Mouse (Mus musculus) adrenal gland, adult 2 months (tissue): Measurements from ENCODE around the gene Dll3. TPM values are rescaled to one million over a fixed set of nuclear protein-coding genes. Genes with fewer than 3 reads are reported as not detected.

Experiments used
- DNase-seq: peaks from one replicate; pipeline ENCODE4 v3.0.0; 2021
- polyA plus RNA-seq: library from polyadenylated mRNA; depleted of rRNA; stranded (reverse); fragments of >200 nt; gene quantifications from 2 replicates; pipeline ENCODE4 v1.2.3, GENCODE M21; 2012
- total RNA-seq, 2 experiments: library from RNA; stranded (reverse); gene quantifications; 2 replicates each; pipeline ENCODE4 v1.2.3; 2021

Dll3 gene
- total and polyA plus RNA-seq, 3 experiments = 0.10 to 0.16 TPM; not detected in 1

DNA sequence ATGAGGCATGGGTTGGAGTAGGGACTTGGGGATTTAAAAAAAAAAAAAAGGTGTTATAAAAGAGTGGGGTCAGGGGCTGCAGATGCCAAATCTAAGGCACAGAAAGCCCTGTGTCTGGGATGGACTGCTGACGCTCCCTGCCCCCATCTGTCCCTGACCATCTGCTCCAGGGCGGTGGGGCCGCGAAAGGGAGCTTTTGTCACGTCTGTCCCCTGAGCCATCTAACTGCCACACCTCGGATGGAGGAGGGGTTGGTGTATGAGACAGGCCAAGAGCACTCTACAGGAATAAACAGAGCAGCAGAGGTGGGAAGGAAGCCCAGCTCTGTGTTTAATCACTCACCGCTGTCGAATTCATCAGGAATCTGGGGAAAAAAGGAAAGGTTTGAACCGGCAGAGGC is 7.7 kb upstream of the Dll3 start:
- DNase-seq = no peak

DNA sequence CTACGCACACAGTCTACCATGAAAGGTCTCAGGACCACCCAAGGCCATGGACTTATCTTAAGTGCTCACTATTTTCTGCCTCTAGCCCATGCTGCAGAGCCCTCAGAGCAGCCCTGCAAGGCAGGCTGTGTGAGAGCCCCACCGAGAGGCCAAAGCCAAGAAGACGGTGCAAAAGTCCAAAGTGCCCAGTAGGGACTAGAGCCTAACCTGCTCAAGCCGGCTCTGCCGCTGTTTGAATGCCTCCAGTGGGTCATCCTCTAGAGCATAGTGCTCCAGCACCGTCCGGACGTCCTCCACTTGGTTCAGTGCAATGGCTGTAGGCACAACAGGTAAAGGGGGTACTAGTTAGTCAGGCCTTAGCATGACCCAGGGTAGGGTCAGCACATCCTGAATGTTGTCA is 4.2 kb upstream of the Dll3 start:
- no peak for DNase-seq

DNA sequence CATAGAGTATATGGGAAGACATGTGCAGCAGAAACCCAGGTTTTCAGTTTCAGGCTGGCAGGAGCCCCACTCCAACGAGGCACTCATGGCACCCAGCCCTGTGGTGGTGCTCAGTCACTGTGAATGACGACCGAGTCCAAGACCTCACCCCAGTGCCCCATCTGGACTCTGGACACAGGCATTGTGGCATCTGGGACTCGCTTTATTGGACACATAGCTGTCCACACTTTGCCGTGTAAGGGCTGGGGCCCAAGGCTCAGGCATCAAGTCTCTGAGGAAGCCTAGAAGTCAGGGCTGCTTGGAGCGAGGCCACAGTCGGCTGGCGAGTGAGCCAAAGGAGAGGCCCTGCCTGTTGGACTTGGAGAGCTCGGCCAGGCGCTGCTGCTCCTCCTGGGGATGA is 3.6 kb upstream of the Dll3 start:
- DNase-seq = peak; percentile 32

DNA sequence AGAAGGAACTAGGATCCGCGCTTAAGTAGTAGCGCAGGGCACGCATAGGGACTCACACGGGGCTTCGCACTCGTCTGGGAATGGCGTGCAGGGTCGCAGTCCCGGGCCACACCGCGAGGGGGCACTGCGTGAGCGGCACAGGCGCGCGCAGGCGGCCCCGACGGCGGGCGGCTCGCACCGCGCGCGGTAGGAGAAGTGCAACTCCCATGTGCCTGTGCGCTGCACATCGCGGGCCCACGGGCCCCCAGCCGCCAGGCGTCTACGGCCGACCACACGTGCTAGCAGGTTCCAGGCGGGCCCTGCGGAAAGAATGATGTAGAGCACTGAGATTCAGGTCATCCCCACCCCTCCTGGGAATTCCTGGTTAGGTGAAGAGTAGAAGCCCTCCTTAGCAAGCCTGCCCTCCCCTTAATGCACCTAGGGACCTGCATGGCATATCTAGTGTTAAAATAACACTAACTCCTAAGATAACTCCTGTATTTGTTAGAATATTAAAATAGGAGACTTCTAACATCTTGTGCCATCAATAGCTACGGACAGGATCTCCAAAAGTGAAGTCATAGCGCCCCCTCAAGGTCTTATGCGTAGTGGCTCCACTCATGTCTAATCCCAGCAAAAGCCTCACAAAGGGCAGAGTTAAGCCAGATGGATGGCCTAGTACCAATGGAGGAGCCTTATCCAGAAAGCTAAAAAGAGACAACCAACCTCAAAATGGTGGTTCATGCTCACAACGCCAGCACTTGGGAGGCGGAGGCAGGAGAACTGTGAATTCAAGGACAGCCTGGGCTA is 3.0 kb downstream of the Dll3 start:
- peak; percentile 54 for DNase-seq

DNA sequence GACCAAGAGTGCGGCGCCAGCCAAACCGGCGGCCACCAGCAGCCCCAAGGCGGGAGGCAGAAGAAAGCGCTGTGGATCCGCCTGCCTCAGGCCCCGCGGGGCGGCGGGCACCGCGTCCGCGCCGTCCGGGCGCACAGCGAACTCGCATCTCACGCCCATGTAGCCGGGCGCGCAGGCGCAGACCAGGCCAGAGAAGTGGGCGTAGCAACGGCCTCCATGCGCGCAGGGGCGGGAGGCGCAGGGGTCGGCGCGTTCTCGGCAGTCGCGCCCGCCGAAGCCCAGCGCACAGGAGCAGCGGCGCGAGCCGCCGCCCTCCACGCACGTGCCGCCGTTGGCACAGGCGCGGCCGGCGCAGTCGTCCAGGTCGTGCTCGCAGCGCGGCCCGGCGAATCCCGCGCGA is 7.6 kb downstream of the Dll3 start:
- DNase-seq = peak; percentile 83

DNA sequence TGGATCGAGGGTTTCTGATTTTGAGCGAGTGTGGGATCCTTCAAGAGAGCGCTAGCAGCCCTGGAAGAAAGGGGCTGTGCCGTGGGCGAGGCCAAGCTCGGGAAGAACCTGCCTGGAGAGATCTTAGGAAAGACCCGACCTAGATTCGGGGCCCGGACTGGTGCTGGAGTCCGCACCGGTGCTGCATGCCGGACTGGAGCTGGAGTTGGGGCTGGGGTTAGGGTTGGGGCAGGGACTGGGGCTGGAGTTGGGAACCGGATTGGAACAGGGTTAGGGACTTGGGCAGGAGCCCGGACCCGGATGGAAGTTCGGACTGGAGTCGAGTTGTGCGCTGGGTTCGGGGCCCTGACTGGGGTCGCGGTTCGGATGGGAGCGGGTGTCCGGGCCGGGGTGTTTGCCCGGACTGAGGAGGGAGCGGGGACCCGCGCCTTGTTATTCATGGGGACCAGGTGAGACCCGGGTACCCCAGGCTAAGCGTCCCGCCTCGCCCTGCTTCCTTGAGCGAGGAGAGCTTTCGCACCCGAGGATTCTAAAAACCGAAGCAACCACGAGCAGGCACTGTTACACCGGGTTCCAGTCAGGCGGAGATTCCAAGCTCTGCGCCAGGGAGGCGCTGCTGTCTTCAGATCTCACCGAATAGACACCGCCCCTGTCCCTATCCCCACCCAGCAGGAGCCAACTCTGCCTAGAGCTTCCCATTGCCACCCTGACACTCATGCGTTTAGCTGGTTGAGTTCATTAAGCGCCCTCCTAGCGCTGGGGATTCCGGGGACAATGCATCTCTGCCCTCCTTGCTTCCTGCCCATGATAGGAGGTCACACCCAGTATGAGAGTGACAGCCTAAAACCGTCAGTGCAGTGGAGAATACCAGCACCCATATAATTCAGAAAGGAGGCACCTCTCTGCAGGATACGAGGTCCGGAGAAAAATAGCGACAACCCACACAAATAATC is 11.1 kb downstream of the Dll3 start, which contains the start of gene Selenov:
Gene Selenov, minus strand, starts transcription at position 549 of the 953 bp plus-strand sequence.
- peak; percentile 54 for DNase-seq

DNA sequence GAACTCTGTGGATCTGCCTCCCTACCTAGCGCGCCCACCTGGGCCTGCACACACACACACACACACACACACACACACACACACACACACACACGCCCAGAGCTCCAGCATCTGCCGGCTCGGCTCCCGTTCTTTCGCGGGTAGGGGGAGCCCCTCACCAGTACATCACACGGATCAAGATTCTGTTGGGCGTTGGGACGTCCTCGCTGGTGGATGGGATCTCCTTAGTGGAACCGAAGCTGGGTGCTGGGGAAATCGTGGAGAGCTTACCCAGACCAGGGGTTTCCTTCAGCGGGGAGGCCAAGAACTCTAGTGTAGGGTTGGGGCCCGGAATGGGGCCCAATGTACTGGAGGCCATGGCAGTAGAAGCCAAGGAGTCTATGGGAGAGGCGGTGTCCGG is 11.9 kb downstream of the Dll3 start:
- no peak for DNase-seq

DNA sequence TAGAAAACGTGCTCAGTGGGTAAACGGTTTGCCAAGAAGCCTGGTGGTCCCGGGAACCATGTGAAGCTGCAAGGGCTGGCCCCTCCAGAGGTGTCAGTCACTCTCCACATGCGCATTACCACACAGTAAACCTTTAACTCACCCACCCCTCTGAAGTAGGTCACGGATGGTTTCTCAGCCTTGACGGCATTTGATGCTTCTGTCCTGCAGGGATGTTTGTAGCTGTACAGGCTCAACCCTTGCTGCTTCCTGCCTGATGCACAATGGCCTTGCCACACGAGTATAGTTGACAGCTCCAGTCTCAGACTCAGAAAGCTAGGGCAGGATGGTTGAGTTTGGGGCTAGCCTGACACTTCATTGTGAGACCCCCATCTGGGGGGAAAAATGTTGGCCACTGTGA is 21.4 kb downstream of the Dll3 start:
- no peak for DNase-seq

DNA sequence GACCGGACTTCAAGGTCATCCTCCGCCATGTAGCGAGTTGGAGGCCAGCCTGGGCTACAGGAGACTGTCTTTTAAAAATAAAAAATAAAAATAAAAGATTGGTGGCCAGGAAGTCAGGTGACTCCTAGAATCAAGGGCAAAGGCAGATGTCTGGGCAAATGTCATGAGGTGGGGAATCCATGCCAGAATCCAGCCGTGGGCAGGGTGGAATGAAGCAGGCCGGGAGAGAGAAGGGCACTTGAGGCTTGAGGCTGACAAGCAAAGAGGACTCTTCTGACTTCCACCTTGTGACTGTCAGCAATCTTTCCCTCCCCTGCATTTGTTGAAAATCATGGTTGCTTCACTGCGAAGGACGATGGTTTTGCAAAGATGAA is 23.8 kb downstream of the Dll3 start:
- no peak for DNase-seq

DNA sequence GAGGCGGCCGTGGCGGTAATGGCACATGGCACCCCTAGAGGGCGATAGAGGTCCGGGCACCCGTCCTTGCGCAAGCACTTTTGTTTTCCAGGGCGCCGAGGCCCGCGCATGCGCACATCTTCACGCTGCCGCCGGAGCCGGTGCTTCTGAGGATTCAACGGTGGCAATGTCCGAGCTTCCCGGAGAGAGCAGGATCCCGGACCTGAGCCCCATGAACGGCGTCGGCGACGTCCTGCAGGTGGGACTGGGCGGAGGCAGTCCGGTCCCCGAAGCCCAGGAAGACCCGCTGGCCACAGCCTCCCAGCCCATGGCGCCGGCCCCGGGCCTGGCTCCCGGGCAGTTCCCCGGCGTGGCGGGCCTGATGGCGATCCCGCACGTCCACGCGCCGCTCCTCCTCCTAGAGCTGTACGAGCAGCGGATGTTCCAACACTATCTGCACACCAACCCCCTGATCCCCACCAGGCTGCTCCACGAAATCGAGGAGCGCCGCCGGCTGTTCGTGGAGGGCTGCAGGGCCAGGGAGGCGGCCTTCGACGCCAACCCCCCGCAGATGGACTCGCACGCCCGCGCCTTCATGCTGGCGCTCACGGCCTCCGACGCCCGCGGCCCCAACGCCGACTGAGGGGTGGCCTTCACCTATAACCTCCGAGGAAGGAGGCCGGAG is 24.3 kb downstream of the Dll3 start, which contains the start of gene Eid2b:
Gene Eid2b, plus strand, starts transcription at position 125 of the 664 bp plus-strand sequence.
- DNase-seq = peak; percentile 96

DNA sequence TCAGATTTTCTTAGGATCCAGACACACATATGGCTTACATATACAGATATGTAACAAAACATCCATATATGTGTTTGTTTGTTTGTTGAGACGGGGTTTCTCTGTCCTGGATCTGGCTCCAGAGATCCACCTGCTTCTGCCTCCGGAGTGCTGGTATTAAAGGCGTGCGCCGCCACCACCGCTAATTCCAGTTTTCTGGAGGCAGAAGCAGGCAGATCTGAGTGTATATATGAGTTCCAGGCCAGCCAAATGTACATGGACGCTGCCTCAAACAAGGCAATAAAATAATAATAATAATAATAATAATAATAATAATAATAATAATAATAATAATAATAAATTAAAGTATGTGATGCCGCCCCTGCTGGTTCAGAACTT is 24.8 kb downstream of the Dll3 start:
- no peak for DNase-seq

DNA sequence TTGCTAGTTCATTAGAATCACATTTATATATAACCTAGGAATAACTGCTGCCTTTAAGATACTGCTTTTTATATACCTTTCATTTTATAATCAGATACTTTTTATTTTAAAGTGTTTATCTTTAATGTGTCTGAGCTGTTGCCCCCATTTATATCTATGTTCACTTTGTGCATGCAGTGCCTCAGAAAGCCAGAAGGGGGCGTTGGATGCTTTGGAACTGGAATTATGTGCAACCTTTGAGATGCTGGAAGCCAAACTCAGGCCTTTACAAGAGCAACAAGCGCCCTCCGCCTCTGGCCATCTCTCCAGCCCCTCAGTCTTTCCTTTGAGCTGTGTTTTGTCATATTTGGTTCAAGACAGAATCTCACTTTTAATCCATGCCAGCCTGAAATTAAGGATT is 30.3 kb downstream of the Dll3 start:
- DNase-seq = no peak

DNA sequence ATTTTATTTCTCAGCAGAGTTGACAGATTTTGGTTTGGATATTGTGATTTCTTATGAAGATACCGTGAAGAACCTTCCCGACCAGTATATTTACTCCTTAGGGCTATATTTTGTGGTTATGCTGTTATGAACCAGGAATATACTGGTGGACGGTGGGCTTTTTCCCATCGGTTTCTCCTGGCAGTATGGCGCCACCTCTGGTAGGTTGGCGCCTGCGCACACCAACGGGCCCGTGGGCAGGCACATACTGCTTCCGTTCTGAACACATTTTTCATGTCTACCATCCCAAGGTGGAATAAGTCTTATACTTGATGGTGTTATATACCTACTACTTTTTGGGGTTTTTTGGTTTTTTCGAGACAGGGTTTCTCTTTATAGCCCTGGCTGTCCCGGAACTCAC is 32.7 kb downstream of the Dll3 start:
- no peak for DNase-seq

DNA sequence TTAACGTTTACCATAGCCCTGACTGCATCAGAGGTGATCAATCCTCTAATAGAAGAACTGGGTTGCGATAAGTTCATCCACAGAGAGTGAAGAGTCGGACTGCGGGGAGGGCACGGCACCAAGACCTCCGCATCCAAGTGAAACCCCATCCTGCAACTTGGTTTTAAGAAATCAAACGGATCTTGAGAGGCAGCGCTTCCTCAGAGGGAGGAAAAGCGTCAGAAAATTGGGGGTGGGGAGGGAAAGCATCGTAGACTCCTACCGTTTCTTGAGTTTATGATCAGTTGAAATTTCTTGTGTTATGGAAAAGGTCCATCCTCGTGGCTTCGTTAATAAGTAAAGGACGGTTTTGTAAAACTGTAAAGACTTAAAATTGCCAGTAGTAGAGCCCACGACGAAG is 33.5 kb downstream of the Dll3 start:
- DNase-seq = no peak

DNA sequence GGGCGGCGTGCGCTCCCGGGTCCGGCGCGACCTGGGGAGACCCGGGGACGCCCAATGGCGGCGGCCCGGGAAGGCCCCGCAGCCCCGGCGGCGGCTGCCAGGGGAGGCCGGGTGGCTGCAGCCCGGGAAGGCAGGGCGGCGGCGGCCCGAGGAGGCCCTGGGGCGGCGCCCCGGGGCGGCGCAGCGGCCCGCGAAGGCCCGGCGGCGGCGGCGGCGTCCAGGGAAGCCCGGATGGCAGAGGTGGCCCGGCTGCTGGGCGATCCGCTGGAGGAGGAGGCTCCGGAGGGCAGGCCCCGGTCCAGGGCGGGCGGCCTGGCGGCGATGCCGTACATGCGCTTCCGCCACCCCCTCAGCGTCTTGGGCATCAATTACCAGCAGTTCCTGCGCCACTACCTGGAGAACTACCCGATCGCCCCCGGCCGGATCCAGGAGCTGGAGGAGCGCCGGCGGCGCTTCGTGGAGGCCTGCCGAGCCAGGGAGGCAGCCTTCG is 34.0 kb downstream of the Dll3 start:
- DNase-seq = peak; percentile 84

DNA sequence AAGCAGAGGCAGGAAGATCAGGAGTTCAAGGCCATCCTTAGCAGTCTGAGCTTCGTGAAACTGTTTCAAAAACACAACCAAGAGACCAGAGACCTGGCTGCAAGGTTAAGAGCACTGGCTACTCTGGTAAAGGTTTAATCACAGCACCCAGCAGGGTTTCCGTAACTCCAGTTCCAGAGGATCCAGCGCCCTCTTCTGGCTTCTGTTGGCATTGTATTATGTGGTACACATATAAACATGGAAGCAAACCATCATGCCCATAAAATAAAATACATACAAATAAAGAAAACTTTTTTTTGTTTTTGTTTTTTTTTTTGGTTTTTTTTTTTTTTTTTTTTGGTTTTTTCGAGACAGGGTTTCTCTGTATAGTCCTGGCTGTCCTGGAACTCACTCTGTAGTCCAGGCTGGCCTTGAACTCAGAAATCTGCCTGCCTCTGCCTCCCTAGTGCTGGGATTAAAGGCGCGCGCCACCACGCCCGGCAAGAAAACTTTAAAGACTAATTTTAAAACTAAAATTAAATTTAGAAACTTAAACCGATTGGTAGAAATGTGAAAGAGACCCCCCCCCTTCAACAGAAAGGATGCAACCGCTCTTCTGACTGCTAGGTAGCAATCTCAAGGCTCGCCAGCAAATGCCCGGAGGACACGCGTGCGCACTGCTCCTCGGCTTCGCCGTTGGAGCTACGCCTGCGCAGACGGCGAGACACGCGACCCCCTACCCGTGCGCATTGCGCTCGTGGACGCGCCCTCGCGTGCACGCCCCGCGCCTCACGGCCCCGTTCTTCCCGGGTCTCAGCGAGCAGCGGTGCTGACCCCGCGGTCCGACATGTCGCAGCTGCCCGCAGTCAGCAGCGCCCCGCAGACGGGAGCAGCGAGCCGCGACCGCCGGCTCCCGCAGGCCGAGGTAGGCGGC is 34.7 kb downstream of the Dll3 start, which contains the start of gene Eid2:
Gene Eid2, plus strand, starts transcription at position 753 of the 913 bp plus-strand sequence.
- DNase-seq = peak; percentile 91

DNA sequence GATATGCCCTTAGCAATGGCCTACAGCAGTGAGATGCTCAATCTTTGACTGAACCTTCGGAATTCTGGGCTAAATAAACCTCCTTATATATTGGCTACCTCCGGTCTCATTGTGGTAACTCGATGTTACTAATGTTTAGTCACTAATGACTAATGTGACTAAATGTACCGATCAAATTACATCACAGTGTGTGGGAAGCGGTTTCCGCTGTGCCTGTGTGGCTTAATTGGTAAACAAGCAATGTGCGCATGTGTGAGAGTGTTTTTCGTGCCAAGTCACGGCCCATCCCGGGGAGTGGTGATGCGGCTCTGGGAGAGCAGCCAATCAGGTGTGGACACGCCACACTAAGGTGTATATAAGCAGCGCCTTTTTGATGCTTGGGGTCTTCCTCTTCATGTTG is 36.6 kb downstream of the Dll3 start:
- no peak for DNase-seq

DNA sequence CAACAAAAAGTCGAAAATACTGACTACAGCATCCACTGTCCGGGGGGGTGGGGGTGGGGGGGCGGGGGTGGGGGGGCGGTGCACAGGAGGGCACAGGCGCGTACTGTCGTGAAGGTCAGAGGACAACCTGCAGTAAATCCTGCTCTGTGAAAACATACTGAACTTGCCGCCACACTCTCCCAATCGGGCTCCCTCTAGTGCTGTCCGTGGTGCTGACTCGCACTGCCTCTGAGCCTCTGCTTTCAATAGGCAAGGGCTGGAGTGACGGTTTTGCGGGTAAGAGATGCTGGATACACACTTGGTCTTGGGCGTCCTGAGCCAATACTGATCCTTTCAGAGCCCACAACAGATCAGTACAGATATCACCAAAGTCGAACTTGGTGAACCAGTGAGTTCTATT is 38.3 kb downstream of the Dll3 start:
- peak; percentile 69 for DNase-seq

DNA sequence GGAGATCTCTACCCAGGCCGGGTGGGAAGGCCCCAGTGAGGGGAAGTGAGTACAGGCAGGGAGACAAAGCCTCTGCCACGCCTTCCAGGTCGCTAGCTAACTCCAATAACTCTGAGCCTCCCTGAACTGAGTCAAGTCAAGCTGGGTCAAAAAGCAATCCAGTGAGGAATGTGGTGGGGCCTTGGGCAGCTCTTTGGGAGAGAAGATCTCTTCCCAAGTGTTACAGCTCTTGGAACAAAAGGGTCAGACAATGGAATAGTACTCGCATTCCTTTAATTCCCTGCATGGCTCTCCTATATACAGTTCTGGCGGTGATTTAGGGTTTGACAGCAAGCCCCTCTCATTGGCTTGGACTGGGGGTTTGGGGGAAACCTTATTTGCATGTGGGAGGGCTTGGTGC is 39.2 kb downstream of the Dll3 start:
- DNase-seq = no peak

DNA sequence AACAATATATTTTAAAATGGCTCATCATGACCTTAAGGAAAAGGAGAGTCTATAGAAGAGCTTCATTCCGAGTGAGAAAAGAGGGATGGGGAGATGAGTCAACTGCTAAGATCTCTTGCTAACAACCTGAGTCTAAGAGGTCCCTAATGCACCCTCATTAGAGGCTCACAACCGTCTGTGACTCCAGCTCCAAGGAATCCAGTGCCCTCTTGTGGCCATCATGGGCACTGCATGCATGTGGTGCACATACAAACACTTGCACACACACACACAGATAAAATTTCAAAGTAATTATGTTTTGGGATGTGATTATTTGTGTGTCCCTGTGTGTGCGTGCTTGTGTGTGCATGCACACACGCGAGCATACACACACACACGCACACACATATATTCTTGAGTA is 46.6 kb downstream of the Dll3 start:
- DNase-seq = no peak

DNA sequence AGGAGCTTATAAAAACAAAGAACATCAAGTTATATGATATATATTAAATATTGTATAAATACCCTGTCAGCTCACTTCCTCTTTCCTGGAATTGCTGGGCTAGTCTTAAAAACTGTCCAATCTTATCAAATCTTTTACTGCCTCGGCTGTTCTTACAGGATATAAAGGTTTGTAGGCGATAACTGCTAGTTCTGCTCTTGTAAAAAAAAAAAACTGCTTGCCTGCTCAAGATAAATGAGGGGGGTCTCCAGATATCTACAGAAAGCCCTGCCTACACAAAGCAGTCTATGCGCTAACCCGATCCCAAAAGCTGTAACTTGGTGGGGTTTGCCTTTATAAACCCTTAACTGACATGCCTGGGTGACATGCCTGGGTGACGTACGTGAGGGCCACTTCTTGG is 47.4 kb downstream of the Dll3 start:
- no peak for DNase-seq
